Mouse (Mus musculus): ENCODE results near the gene Celsr1. TPM values are rescaled to one million over a fixed set of nuclear protein-coding genes. Genes with fewer than 3 reads are reported as not detected.

Celsr1 gene
- polyA plus RNA-seq (2015; fragmentation: Nextera tagmentation; extraction: Ambion mirVana): 4.3 and 4.8 TPM in 2 replicates

DNA sequence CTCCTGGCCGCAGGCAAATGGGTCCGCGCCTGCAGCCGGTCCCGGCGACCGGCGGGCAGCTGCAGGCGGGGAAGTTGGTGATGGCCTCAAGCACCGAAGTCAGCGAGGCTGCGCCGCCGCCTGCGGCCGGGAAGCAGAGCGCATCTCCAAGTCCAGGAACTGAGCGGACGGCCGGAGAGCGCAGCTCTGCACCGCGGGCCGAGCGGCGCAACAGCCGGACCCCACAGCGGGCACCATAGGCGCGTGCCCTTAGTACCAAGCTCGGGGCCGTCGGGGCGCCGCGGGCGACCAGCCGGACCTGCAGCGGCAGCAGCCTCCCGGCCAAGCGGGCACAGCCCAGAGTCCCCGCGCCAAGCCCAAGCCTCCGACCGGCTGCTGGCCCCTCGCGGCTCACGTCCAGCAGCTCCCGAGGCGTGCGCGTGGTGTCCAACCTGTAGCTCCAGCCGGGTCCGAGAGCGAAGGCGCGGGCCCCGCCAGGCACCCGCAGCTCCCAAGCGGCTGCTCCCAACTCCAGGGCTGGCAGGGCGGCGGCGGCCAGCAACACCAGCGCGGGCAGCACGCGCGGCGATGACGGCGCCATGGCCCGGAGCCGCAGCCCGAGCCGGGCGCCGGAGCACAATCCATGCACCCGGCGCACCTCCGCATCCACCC lies at the start of gene Celsr1:
Celsr1 (minus strand) TSS at position 587 of the 651 bp plus-strand sequence.
- Histone ChIP-seq H3K4me3 (peak within 1 kb of the TSS; percentile 61), H3K9ac (peak within 1 kb of the TSS; percentile 59), H3K27me3 (peaks cover 48% of the 10 kb centered on the region), H3K4me2 (peak within 1 kb of the TSS; percentile 89), H3K4me1 (peaks cover 31% of the 10 kb centered on the region), H3K9me3 (no peaks in the 10 kb centered on the region), H3K27ac (peak within 1 kb of the TSS; percentile 93), H3K36me3 (peaks cover 19% of the 10 kb centered on the region; the same call in 1 of the 2 replicates)
- under 1% methylated on average over 64 of the region's 80 CpGs for WGBS
- peak; percentile 19; the same call in 1 of the 2 replicates for ATAC-seq (ENCODE audit: borderline replicate concordance, extremely low read depth, low FRiP score, low TSS enrichment)

DNA sequence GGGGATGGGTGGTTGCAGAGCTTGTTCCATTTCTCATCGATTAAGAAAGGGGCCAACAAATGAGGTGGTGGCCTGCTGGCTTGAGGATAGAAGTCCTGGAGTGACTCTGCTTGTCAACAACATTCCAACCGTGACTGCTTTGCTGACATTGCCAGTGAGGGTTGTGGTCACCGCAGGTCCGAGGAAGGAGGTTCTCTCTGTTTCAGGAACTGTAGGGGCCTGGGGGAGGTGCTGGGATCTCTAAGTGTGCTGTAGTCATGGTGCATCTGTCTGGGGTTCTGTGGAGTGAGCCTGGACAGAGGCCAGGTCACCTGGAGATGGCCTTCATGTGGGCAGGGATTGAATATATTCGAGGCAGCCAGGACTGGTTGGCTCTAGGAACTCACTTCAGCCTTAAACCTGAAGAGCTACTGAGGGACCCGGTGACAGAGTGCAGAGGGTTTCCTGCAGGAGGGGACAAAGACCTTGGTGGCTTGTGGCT lies 49.7 kb upstream of the Celsr1 start:
- no peak overlapping the region for H3K4me2 ChIP-seq
- no peaks in the 10 kb centered on the region for H3K27me3 ChIP-seq
- no peak overlapping the region for H3K9ac ChIP-seq
- WGBS: 35% methylated on average over 6 of the region's 6 CpGs
- no peak for ATAC-seq (ENCODE audit: borderline replicate concordance, extremely low read depth, low FRiP score, low TSS enrichment)
- H3K4me3 ChIP-seq: no peak overlapping the region
- H3K4me1 ChIP-seq: peaks cover 77% of the 10 kb centered on the region
- H3K27ac ChIP-seq: no peak overlapping the region
- no peaks in the 10 kb centered on the region for H3K9me3 ChIP-seq
- H3K36me3 ChIP-seq: no peaks in the 10 kb centered on the region

DNA sequence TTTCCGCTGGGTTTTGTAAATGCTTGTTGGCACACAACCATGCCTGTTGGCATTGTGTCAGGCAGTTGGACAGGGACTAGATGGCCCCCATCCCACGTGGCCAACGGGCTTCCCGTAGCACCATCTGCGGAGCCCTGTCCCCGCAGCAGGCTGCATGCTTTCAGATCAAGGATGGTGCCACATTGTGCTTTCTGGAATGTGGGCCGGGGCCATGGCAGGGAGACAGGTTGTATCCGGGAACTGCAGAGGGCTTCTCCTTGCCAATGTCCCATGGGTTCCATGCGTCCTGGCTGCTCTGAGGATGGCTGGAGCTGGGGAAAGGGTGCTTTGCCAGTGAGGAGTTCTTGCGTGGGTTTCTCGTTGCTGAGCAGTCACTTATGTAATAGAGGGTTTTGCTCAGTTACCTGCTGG lies 49.0 kb upstream of the Celsr1 start:
- 87% methylated on average over 11 of the region's 11 CpGs for WGBS
- Histone ChIP-seq H3K9ac (no peak overlapping the region), H3K4me3 (no peak overlapping the region), H3K27ac (no peak overlapping the region), H3K36me3 (no peaks in the 10 kb centered on the region), H3K4me2 (no peak overlapping the region), H3K4me1 (peaks cover 71% of the 10 kb centered on the region), H3K9me3 (no peaks in the 10 kb centered on the region), H3K27me3 (no peaks in the 10 kb centered on the region)
- no peak for ATAC-seq (ENCODE audit: borderline replicate concordance, extremely low read depth, low FRiP score, low TSS enrichment)

DNA sequence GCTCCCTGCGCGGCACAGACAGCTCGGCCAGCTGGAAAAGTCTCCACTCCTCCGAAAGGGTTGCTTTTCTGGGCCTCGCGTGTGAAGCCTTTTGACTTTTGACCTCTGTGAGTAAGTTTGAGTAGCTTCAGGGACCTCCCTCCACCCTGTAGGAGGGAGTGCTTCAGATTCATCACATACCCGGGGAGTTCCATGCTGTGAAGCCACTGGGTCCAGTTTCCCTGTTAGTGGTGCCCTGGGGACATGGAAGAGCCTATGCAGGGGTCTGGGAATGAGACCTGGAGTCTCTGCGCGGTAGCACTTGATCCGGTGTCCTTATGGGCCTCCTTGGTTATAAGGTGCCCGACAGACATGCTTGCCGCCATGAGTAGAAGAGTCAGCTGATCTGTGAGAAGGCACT lies 48.1 kb upstream of the Celsr1 start:
- 66% methylated on average over 12 of the region's 12 CpGs for WGBS
- Histone ChIP-seq H3K4me1 (peaks cover 62% of the 10 kb centered on the region), H3K27me3 (no peaks in the 10 kb centered on the region), H3K9me3 (no peaks in the 10 kb centered on the region), H3K4me2 (no peak overlapping the region), H3K27ac (no peak overlapping the region), H3K9ac (no peak overlapping the region), H3K36me3 (no peaks in the 10 kb centered on the region), H3K4me3 (no peak overlapping the region)
- no peak for ATAC-seq (ENCODE audit: borderline replicate concordance, extremely low read depth, low FRiP score, low TSS enrichment)

DNA sequence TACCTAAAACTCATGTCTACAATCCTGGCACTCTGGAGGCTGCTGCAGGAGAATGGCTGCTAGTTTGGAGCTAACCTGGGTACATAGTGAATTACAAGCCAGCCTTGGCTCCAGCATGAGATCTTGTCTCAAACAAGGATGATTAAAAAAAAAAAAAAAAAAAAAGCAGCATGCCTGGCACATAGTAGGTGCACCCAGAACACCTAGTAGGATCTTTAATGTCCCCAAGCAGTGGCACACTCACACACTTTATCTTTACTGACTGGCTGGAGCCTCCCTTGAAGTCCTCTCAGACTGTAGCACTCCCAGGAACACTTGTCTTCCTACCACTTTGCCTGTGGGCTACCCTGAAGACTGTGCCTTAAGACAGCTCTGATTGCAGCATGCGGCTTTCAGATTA lies 46.8 kb upstream of the Celsr1 start:
- Histone ChIP-seq H3K27ac (no peak overlapping the region), H3K4me1 (peaks cover 50% of the 10 kb centered on the region), H3K27me3 (no peaks in the 10 kb centered on the region), H3K9ac (no peak overlapping the region), H3K9me3 (no peaks in the 10 kb centered on the region), H3K4me3 (no peak overlapping the region), H3K36me3 (no peaks in the 10 kb centered on the region), H3K4me2 (no peak overlapping the region)
- ATAC-seq (ENCODE audit: borderline replicate concordance, extremely low read depth, low FRiP score, low TSS enrichment): no peak
- WGBS: 71% methylated on average over 1 of the region's 1 CpGs

DNA sequence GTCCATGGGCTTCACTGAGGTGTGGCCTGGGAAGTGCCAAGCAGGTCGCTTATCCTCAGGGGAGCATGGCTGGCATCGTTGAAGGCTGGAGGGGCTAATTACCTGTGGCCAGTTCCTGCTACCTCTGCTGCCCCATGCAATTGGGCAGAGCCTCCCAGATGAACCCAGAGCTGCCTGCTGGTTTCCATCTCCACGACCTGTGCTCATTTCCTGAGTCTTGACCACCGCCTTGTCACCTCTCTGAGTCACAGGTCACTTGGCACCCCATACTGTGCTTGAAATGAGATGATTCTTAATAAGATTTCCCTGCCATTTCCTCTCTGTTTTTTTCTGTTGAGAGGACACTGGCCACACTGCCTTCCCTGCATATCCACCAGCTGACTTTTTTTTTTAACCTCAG lies 46.3 kb upstream of the Celsr1 start:
- H3K9me3 ChIP-seq: no peaks in the 10 kb centered on the region
- no peak overlapping the region for H3K9ac ChIP-seq
- WGBS: 50% methylated on average over 4 of the region's 4 CpGs
- no peak for ATAC-seq (ENCODE audit: borderline replicate concordance, extremely low read depth, low FRiP score, low TSS enrichment)
- no peak overlapping the region for H3K4me3 ChIP-seq
- no peaks in the 10 kb centered on the region for H3K27me3 ChIP-seq
- H3K36me3 ChIP-seq: no peaks in the 10 kb centered on the region
- peaks cover 44% of the 10 kb centered on the region for H3K4me1 ChIP-seq
- no peak overlapping the region for H3K27ac ChIP-seq
- H3K4me2 ChIP-seq: no peak overlapping the region

DNA sequence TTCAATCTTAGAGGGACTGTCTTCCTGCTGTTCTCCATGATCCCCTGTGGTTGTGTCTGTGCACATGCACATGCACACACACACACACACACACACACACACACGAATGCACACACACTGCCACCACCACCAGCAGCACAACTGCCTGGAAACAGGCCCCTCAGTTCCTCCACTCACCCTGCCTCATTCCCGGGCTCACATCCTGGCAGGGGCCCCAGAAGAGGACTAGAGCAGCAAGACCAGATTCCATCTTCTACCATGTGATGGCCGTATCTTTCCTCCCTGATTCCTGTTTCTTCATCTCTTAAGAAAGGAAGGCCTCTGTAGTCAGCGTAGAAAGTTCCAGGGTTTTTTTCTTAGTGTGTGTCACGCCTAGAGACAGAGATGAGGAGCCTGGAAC lies 45.9 kb upstream of the Celsr1 start:
- no peaks in the 10 kb centered on the region for H3K36me3 ChIP-seq
- no peaks in the 10 kb centered on the region for H3K27me3 ChIP-seq
- H3K4me1 ChIP-seq: peaks cover 43% of the 10 kb centered on the region
- no peak overlapping the region for H3K4me3 ChIP-seq
- 56% methylated on average over 5 of the region's 5 CpGs for WGBS
- H3K9me3 ChIP-seq: no peaks in the 10 kb centered on the region
- no peak for ATAC-seq (ENCODE audit: borderline replicate concordance, extremely low read depth, low FRiP score, low TSS enrichment)
- H3K27ac ChIP-seq: no peak overlapping the region
- no peak overlapping the region for H3K9ac ChIP-seq
- no peak overlapping the region for H3K4me2 ChIP-seq

DNA sequence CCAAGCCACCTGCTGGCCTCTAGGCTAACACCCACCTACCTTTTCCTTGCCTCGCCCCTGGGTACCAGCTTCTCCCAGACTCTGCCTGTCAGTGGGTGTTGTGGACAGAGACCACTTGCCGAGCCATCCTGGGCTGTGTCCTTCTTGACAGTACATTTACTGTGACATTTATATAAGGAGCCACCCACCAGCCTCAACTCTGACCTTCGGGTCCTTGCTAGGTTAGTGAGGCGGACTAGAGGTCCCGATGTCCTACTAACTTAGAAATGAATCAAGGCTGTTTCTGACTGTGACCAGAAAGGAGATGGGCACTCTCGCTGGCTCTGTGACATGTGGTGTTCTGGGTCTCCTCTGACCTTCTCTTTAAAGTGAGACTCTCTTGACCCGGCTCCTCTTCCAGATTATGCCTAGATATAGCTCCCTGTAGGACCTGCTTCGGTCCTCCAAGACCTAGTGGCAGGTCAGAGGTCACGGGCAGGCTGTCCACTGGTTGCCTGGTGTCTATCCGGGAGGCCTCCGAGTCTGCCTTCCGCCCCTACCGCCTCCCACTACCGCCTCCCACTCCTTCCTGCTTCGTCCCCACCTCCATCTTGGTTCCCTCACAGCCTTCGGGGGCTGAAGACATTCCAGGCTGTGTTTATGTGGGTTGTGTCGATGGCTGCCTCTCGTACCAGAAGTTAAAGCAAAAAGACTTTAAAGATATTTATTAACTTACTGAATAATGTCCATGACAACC lies 45.1 kb upstream of the Celsr1 start:
- Histone ChIP-seq H3K9ac (no peak overlapping the region), H3K36me3 (no peaks in the 10 kb centered on the region), H3K27me3 (no peaks in the 10 kb centered on the region), H3K4me2 (no peak overlapping the region), H3K9me3 (no peaks in the 10 kb centered on the region), H3K4me1 (peaks cover 42% of the 10 kb centered on the region), H3K27ac (no peak overlapping the region), H3K4me3 (no peak overlapping the region)
- ATAC-seq (ENCODE audit: borderline replicate concordance, extremely low read depth, low FRiP score, low TSS enrichment): no peak
- 54% methylated on average over 18 of the region's 18 CpGs for WGBS

DNA sequence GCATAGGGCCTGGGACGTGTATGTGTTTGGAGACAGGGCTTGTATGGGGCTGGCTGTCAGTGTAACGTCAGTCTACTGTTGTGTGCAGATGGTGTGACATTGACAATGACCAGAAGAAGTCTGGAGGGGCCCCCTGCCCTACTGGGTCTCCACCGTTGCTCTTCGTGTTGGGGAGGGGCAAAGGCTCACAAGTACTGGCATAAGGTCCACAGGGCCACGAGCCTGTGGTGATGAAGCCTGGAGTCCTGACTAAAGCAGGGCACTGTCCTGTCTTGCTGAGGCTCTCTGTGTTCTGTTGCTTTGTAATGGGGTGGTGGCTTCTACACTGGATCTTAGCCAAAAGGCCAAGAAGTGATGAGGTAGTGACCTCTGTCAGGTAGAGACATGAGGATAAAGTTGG lies 44.4 kb upstream of the Celsr1 start:
- no peak overlapping the region for H3K4me3 ChIP-seq
- H3K4me2 ChIP-seq: no peak overlapping the region
- 61% methylated on average over 5 of the region's 5 CpGs for WGBS
- H3K27me3 ChIP-seq: no peaks in the 10 kb centered on the region
- no peaks in the 10 kb centered on the region for H3K9me3 ChIP-seq
- no peak overlapping the region for H3K9ac ChIP-seq
- no peaks in the 10 kb centered on the region for H3K36me3 ChIP-seq
- no peak overlapping the region for H3K27ac ChIP-seq
- no peak for ATAC-seq (ENCODE audit: borderline replicate concordance, extremely low read depth, low FRiP score, low TSS enrichment)
- H3K4me1 ChIP-seq: peaks cover 35% of the 10 kb centered on the region

DNA sequence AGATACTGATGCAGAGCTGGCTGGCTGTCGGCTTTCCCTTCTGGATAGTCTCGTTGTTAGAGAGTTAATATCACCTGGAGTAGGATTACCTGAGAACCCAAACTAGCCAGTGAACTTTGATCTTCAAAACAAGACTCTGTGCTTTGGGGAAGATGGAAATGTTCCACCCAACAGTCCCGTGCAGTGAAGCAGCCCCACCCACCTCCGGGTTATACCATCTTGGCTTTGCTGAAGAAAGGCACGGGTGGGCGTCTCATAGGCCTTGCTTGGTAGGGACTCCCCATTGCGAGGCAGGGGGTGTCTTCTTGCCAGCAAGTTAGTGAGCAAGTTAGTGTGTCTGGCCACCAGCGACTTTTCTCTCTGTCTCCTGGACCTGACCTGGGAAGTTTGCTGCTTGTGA lies 42.8 kb upstream of the Celsr1 start:
- Histone ChIP-seq H3K27me3 (no peaks in the 10 kb centered on the region), H3K4me1 (peaks cover 29% of the 10 kb centered on the region), H3K9me3 (no peaks in the 10 kb centered on the region), H3K9ac (no peak overlapping the region), H3K27ac (no peak overlapping the region), H3K36me3 (no peaks in the 10 kb centered on the region), H3K4me3 (no peak overlapping the region), H3K4me2 (no peak overlapping the region)
- WGBS: 74% methylated on average over 8 of the region's 8 CpGs
- no peak for ATAC-seq (ENCODE audit: borderline replicate concordance, extremely low read depth, low FRiP score, low TSS enrichment)

DNA sequence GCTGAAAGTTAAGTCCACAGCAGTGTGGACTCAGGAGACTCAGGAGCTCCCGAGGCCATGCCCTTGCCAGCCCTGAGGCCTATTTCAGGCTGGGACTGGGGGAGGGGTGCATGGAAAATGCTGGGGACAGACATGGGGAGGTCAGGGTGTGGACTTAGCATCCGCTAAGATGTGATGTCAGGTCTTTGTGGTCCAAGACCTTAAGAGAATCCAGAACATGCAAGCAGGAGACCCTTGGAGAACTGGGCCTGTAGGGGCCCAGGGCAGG lies 42.4 kb upstream of the Celsr1 start:
- 83% methylated on average over 2 of the region's 2 CpGs for WGBS
- no peak for ATAC-seq (ENCODE audit: borderline replicate concordance, extremely low read depth, low FRiP score, low TSS enrichment)
- H3K27me3 ChIP-seq: no peaks in the 10 kb centered on the region
- peaks cover 31% of the 10 kb centered on the region for H3K4me1 ChIP-seq
- no peak overlapping the region for H3K4me3 ChIP-seq
- no peak overlapping the region for H3K9ac ChIP-seq
- no peaks in the 10 kb centered on the region for H3K36me3 ChIP-seq
- H3K27ac ChIP-seq: no peak overlapping the region
- H3K9me3 ChIP-seq: no peaks in the 10 kb centered on the region
- no peak overlapping the region for H3K4me2 ChIP-seq

DNA sequence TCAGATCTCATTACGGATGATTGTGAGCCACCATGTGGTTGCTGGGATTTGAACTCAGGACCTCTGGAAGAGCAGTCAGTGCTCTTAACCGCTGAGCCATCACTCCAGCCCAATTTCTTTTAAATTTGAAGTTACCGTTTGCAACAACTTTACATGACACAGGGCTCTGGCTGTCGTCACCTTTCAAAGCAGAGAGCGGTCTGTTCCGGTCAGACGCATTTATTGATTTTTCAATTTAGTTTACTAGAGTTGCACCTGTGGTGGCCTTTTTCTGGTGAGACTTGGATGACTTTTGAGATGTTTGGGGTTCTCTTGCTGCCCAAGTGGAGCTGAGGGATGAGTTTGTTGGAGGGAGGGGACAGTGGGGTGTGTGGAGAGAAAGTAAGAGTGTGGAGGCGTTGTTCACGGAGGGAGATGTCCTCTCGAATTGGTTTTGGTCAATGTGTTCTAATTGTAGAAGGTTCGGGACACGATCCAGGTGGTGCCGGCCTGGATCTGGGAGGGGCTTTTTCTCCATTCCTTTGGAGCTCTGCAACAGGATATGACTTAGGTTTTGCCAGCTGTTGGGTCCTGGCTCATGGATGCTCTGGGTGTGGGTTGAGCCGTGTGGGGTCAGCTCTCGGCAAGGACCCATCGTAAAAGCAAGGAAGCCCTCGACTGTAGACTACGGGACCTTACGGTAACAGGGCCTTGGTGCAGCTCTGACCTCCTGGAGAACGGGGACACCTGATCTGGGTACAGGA lies 41.9 kb upstream of the Celsr1 start:
- H3K4me1 ChIP-seq: peaks cover 33% of the 10 kb centered on the region
- no peaks in the 10 kb centered on the region for H3K27me3 ChIP-seq
- H3K4me3 ChIP-seq: no peak overlapping the region
- H3K36me3 ChIP-seq: no peaks in the 10 kb centered on the region
- no peak overlapping the region for H3K27ac ChIP-seq
- H3K4me2 ChIP-seq: no peak overlapping the region
- ATAC-seq (ENCODE audit: borderline replicate concordance, extremely low read depth, low FRiP score, low TSS enrichment): no peak
- H3K9ac ChIP-seq: no peak overlapping the region
- 85% methylated on average over 20 of the region's 20 CpGs for WGBS
- H3K9me3 ChIP-seq: no peaks in the 10 kb centered on the region

All from lung, embryonic 15.5 days (tissue).